Comparison of ENCODE assay signal across 9 mouse cellular contexts in genomic region chr12:107010995-107011786, GRCm38 (mm10).
A peak's percentile ranks its signal among the peaks of the same experiment; 100 is the strongest.
DNase-seq lines count a peak whose midpoint lies in the region; ATAC-seq and TF ChIP-seq lines count a peak whose summit lies in the region.
"Had no signal": no experiment of that assay in that cellular context is flagged by ENCODE, and none has a peak within 500 bp of the region (broad histone marks: within the 10 kb centered on the region; RNA-seq: fewer than 3 reads in every experiment).

No protein-coding gene starts in this region.

- no peaks in the 10 kb centered on the region for H3K9me3 ChIP-seq in lung, embryonic 15.5 days

- WGBS in lung, embryonic 15.5 days: 35% methylated on average over 20 of the region's 20 CpGs
- WGBS in lung, adult 2 months: 46% methylated on average over 20 of the region's 20 CpGs

- 0 out of 2 replicates have a peak overlapping the region, but pooled peaks have one; percentile 2 for H3K4me2 ChIP-seq in lung, embryonic 15.5 days

- no peak for TF ChIP-seq POLR2A in lung, adult 2 months (IDR thresholded peaks at IDR 0.05; ENCODE audit: borderline replicate concordance, extremely low read depth, low read depth, low read length)

- no peaks in the 10 kb centered on the region for H3K27me3 ChIP-seq in lung, embryonic 15.5 days

- no peak for ATAC-seq in lung, embryonic 15.5 days (ENCODE audit: borderline replicate concordance, extremely low read depth, low FRiP score, low TSS enrichment)

- H3K27ac ChIP-seq in lung, embryonic 15.5 days: no peak overlapping the region
- H3K27ac ChIP-seq: liver, embryonic 14.5 days had no signal

- H3K9ac ChIP-seq in lung, embryonic 15.5 days: no peak overlapping the region
- H3K9ac ChIP-seq: liver, embryonic 14.5 days had no signal

- peak; percentile 9 to 34 for DNase-seq in frontal cortex, postnatal 10 days (ENCODE audit: low spot score in 2 of 2)
- no peak for DNase-seq in frontal cortex, postnatal 25 days (ENCODE audit: low spot score in 2 of 2)
- no peak for DNase-seq in lung, adult 2 months
- peak; percentile 28 for DNase-seq in gonadal fat pad, adult 2 months (ENCODE audit: low read depth)
- DNase-seq in retina, postnatal 7 days (ENCODE audit: low read depth, low spot score): peak; percentile 4
- DNase-seq in MN1 (ENCODE audit: low spot score): no peak
- DNase-seq in spleen, postnatal 4 days (ENCODE audit: low spot score in 2 of 2): no peak

- H3K36me3 ChIP-seq in lung, embryonic 15.5 days: no peaks in the 10 kb centered on the region

- TF ChIP-seq CTCF in lung, adult 2 months (IDR thresholded peaks at IDR 0.05; ENCODE audit: insufficient read depth, low read length): no peak

- no peak overlapping the region for H3K4me3 ChIP-seq in lung, embryonic 15.5 days
- H3K4me3 ChIP-seq in lung, adult 2 months (replicated peaks; ENCODE audit: extremely low read depth, low read depth, low read length): no peak overlapping the region

- H3K4me1 ChIP-seq in lung, embryonic 15.5 days: peaks cover 5% of the 10 kb centered on the region; the same call in 1 of the 2 replicates
- no peaks in the 10 kb centered on the region for H3K4me1 ChIP-seq in lung, adult 2 months (ENCODE audit: control insufficient read depth, insufficient read depth, low read length)

Comparison
In these comparisons a context has a peak if more than half of its experiments do, and no peak if none do; other contexts are left out.
1. DNase-seq: peak in frontal cortex, postnatal 10 days (2 of 2), gonadal fat pad, adult 2 months (single experiment) and retina, postnatal 7 days (single experiment); none in frontal cortex, postnatal 25 days (0 of 2), lung, adult 2 months (single experiment), MN1 (single experiment) and spleen, postnatal 4 days (0 of 2).